Mouse (Mus musculus) testis, adult 10 weeks (tissue): Measurements from ENCODE around the gene Ccdc80. TPM values are rescaled to one million over a fixed set of nuclear protein-coding genes. Genes with fewer than 3 reads are reported as not detected.

Experiments
- polyA plus RNA-seq: library from polyadenylated mRNA; stranded (reverse); fragments of 350-450 nt; fragmentation: Illumina TruSeq; extraction: RNeasy Lipid Tissue Mini Kit (QIAGEN cat#74804); gene quantifications from one replicate; pipeline ENCODE4 v1.2.3, GENCODE M21; 2014; ENCODE audit warnings: low read depth, low replicate concordance

The Ccdc80 gene
- 1.1 TPM for polyA plus RNA-seq

DNA sequence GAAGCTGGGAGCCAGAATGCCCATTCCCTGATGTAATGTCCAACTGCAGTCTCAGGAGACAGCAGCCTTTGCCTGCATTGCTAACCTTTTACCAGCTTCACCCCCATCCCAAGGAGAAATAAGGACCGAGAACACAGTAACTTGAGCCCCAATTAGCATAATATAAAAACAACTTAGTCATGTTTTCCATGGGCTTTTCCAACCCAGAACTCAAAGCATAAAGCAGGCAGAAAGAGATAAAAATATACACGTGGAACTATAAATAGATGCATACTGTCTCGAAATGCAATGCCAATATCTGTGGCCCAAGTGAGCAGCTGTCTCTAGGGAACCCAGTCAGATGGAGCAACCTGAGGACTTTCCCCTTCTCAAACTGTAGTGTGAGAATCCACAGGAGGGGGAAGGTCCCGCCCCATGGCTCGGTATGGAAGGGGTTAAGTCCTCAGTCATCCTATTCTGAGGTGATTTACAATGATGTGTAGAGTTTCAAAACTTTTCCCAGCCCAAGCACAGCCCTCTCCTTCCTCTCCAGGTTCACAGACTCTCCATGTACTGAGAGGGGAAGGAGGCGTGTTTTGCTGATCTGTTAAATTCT, at the start of gene Ccdc80:
TSS of gene Ccdc80 (plus strand) at position 266 of the 595 bp plus-strand sequence.

GRCm38 (mm10) chr16:45158522-45159388, 65.6 kb downstream of the Ccdc80 start, which contains the start of the genes Slc35a5 and Atg3:
Gene Slc35a5, minus strand, starts transcription at chr16:45158706.
Gene Atg3, plus strand, starts transcription at chr16:45158785.

Other genes with a start within 250 kb of the Ccdc80 start
- gene Cd200r2, start 226.3 kb upstream of the Ccdc80 start, polyA plus RNA-seq = not detected
- gene Cd200r3, start 149.7 kb upstream of the Ccdc80 start, polyA plus RNA-seq = 1.6 TPM
- gene Slc35a5, start 65.3 kb downstream of the Ccdc80 start, polyA plus RNA-seq = 110 TPM
- 75.0 TPM for gene Atg3, start 65.4 kb downstream of the Ccdc80 start, polyA plus RNA-seq
- 0.11 TPM for gene Btla, start 130.9 kb downstream of the Ccdc80 start, polyA plus RNA-seq